8 mouse cellular contexts compared by ENCODE assay signal in genomic region chr19:25673224-25674055, GRCm38 (mm10). TPM values are rescaled to one million over a fixed set of nuclear protein-coding genes. Genes with fewer than 3 reads are reported as not detected.
DNase-seq lines count a peak whose midpoint lies in the region; ATAC-seq and TF ChIP-seq lines count a peak whose summit lies in the region.

No protein-coding gene starts in this region.

- H3K4me3 ChIP-seq in embryonic fibroblast, embryonic 13.5 days (ENCODE audit: insufficient read depth, low read length) = peak overlapping the region; percentile 16
- peak overlapping the region; percentile 39 for H3K4me3 ChIP-seq in hindbrain, embryonic 11.5 days (ENCODE audit: low read depth, low read length)
- peak overlapping the region; percentile 54 for H3K4me3 ChIP-seq in limb, embryonic 13.5 days
- H3K4me3 ChIP-seq in neural tube, embryonic 15.5 days (replicated peaks) = peak overlapping the region; percentile 35

- H3K9ac ChIP-seq in hindbrain, embryonic 11.5 days (ENCODE audit: low read depth, low read length) = no peak overlapping the region
- peak overlapping the region; percentile 73 for H3K9ac ChIP-seq in limb, embryonic 13.5 days
- H3K9ac ChIP-seq in neural tube, embryonic 15.5 days (replicated peaks) = no peak overlapping the region

- no peak for ATAC-seq in hindbrain, embryonic 11.5 days (ENCODE audit: low FRiP score)
- ATAC-seq in limb, embryonic 13.5 days (ENCODE audit: low FRiP score, low read depth) = no peak
- ATAC-seq in neural tube, embryonic 15.5 days (ENCODE audit: low FRiP score) = 0 out of 2 replicates have a peak, but pooled peaks have one; percentile 45

- no peak for TF ChIP-seq POLR2A in embryonic fibroblast, embryonic 13.5 days (IDR thresholded peaks at IDR 0.05; ENCODE audit: low read depth, low read length)

- no peaks in the 10 kb centered on the region for H3K36me3 ChIP-seq in hindbrain, embryonic 11.5 days (ENCODE audit: control insufficient read depth, insufficient read depth, low read length)
- no peaks in the 10 kb centered on the region for H3K36me3 ChIP-seq in limb, embryonic 13.5 days
- H3K36me3 ChIP-seq in neural tube, embryonic 15.5 days = no peaks in the 10 kb centered on the region

- H3K4me2 ChIP-seq in hindbrain, embryonic 11.5 days (replicated peaks; ENCODE audit: low read depth, low read length) = peak overlapping the region; percentile 54
- peak overlapping the region; percentile 80 for H3K4me2 ChIP-seq in limb, embryonic 13.5 days (replicated peaks)
- H3K4me2 ChIP-seq in neural tube, embryonic 15.5 days = peak overlapping the region; percentile 63

- H3K27me3 ChIP-seq in hindbrain, embryonic 11.5 days (ENCODE audit: control insufficient read depth, insufficient read depth, low read length) = peaks cover 83% of the 10 kb centered on the region
- H3K27me3 ChIP-seq in limb, embryonic 13.5 days = peaks cover 99% of the 10 kb centered on the region
- H3K27me3 ChIP-seq in neural tube, embryonic 15.5 days (replicated peaks) = peaks cover 94% of the 10 kb centered on the region

- under 1% methylated on average over 66 of the region's 66 CpGs for WGBS in hindbrain, embryonic 11.5 days
- under 1% methylated on average over 64 of the region's 66 CpGs for WGBS in limb, embryonic 13.5 days
- under 1% methylated on average over 66 of the region's 66 CpGs for WGBS in neural tube, embryonic 15.5 days

- no peak overlapping the region for H3K27ac ChIP-seq in embryonic fibroblast, embryonic 13.5 days (ENCODE audit: insufficient read depth, low read length)
- H3K27ac ChIP-seq in hindbrain, embryonic 11.5 days (ENCODE audit: low read depth, low read length) = no peak overlapping the region
- H3K27ac ChIP-seq in limb, embryonic 13.5 days = no peak overlapping the region
- no peak overlapping the region for H3K27ac ChIP-seq in neural tube, embryonic 15.5 days (replicated peaks)

- peak; percentile 8 to 21 for DNase-seq in frontal cortex, postnatal 36 days (ENCODE audit: low spot score in 2 of 2)
- no peak for DNase-seq in frontal cortex, adult 2 months (ENCODE audit: extremely low spot score in 1 of 2, low spot score in 1 of 2)
- DNase-seq in ES-CJ7 (ENCODE audit: low read depth, low spot score) = peak; percentile 35
- DNase-seq in hindbrain, embryonic 11.5 days (ENCODE audit: low spot score) = peak; percentile 67
- DNase-seq in yolk sac, embryonic 10.5 days (ENCODE audit: low spot score) = no peak

- H3K9me3 ChIP-seq in hindbrain, embryonic 11.5 days (ENCODE audit: control insufficient read depth, low read length) = no peaks in the 10 kb centered on the region
- no peaks in the 10 kb centered on the region for H3K9me3 ChIP-seq in limb, embryonic 13.5 days
- H3K9me3 ChIP-seq in neural tube, embryonic 15.5 days (replicated peaks) = no peaks in the 10 kb centered on the region

- no peaks in the 10 kb centered on the region for H3K4me1 ChIP-seq in embryonic fibroblast, embryonic 13.5 days (ENCODE audit: control insufficient read depth, insufficient read depth, low read length)
- peaks cover 8% of the 10 kb centered on the region for H3K4me1 ChIP-seq in hindbrain, embryonic 11.5 days (replicated peaks; ENCODE audit: control insufficient read depth, insufficient read depth, low read length)
- H3K4me1 ChIP-seq in limb, embryonic 13.5 days = peaks cover 30% of the 10 kb centered on the region
- H3K4me1 ChIP-seq in neural tube, embryonic 15.5 days = peaks cover 23% of the 10 kb centered on the region

- TF ChIP-seq CTCF in embryonic fibroblast, embryonic 13.5 days (IDR thresholded peaks at IDR 0.05; ENCODE audit: borderline replicate concordance, insufficient read depth, low read length) = no peak

RNA-seq across cellular contexts. Expression of gene Dmrt2, which starts 1.2 kb away (rescaled TPM):
- 1.1 and 1.3 TPM in 2 replicates for polyA plus RNA-seq in frontal cortex, adult 2 months (2012; rRNA removed)
- 1.1 and 3.1 TPM in 2 replicates for polyA plus RNA-seq in embryonic fibroblast, embryonic 13.5 days (2011; ENCODE audit: insufficient read length, low read depth, missing spikeins)
- polyA plus RNA-seq in hindbrain, embryonic 11.5 days (2014; fragmentation: Nextera tagmentation; extraction: Ambion mirVana) = 3.0 and 3.4 TPM in 2 replicates
- 21.9 and 22.6 TPM in 2 replicates for polyA plus RNA-seq in limb, embryonic 13.5 days (2015; fragmentation: Nextera tagmentation; extraction: Ambion mirVana)
- 0.27 and 6.4 TPM in 2 replicates for polyA plus RNA-seq in neural tube, embryonic 15.5 days (2015; fragmentation: Nextera tagmentation; extraction: Ambion mirVana)

Comparison
In these comparisons a context has a peak if more than half of its experiments do, and no peak if none do; other contexts are left out.
1. DNase-seq: peak in frontal cortex, postnatal 36 days (2 of 2), ES-CJ7 (single experiment) and hindbrain, embryonic 11.5 days (single experiment); none in frontal cortex, adult 2 months (0 of 2) and yolk sac, embryonic 10.5 days (single experiment).
2. Peak in every context shown above with its lines, with median percentiles within 50 percentile points of each other: H3K4me3 ChIP-seq and H3K4me2 ChIP-seq.